8 mouse cellular contexts compared by ENCODE assay signal in the genomic region with DNA sequence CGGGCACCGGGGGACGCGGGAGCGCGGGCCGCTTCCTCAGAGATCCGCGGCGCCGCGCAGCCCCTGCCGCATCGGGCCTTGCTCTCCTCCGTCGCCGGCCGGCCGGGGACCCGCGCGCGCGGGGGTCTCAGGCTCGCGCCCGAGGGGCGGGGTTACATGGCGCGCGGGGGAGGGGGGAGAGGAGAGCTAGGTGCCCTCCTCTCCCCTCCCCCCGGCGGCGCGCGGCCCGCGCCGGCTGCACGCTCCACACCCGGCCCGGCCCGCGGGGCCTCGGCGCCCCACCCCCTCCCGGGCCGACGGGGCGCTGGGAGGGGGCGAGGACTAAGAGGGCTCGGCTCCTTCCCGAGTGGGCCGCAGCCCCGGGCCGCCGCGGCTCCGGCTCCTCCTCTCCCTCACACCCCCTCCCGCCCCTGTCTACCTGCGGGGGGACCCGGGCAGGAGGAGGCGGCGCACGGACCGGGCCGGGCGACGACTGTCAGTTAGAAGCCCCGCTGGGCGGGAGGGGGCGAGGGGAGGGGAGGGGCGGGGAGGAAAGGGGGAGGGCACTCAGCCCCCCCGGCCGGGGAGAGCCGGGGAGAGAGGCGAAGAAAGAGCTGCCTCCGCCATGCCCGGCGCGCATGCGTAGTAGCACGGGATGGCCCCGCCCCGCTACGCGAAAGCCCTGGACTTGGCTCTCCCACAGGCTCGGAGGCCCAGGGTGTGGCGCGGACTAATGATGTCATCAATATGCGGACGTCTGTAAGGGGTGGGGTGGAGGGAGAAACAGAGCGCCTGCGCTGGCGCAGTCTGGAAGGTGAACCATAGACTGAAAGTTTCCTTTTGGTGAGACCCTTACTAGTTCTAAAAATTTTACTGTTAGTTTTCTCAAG. TPM values are rescaled to one million over a fixed set of nuclear protein-coding genes. Genes with fewer than 3 reads are reported as not detected.
DNase-seq lines count a peak whose midpoint lies in the region; ATAC-seq and TF ChIP-seq lines count a peak whose summit lies in the region.

A gene (minus strand): TSS at position 73 of the 869 bp plus-strand sequence.

- peak within 1 kb of the TSS; percentile 98 for H3K27ac ChIP-seq in hindbrain, embryonic 13.5 days

- peak; percentile 72 for ATAC-seq in Patski
- ATAC-seq in hindbrain, embryonic 13.5 days (ENCODE audit: low FRiP score): peak; percentile 95

- H3K4me3 ChIP-seq in hindbrain, embryonic 13.5 days: peak within 1 kb of the TSS; percentile 97

- H3K36me3 ChIP-seq in hindbrain, embryonic 13.5 days: peaks cover 23% of the 10 kb centered on the region

- peak within 1 kb of the TSS; percentile 91 for H3K9ac ChIP-seq in hindbrain, embryonic 13.5 days

- CTCF ChIA-PET in Patski (lab: Charles Lee): interaction anchor here (1.3 to 1.4 kb wide), 2 partner anchors 10 to 65 kb away, joined by 4 read pairs; no protein-coding TSS in a partner anchor

- no peaks in the 10 kb centered on the region for H3K27me3 ChIP-seq in Patski
- H3K27me3 ChIP-seq in hindbrain, embryonic 13.5 days: no peaks in the 10 kb centered on the region

- H3K4me1 ChIP-seq in hindbrain, embryonic 13.5 days (replicated peaks): peaks cover 47% of the 10 kb centered on the region

- DNase-seq in Patski (ENCODE audit: low read depth, low spot score): peak; percentile 88
- peak; percentile 99 for DNase-seq in cerebellum, postnatal 14 days
- DNase-seq in frontal cortex, postnatal 14 days (ENCODE audit: low spot score in 2 of 2): peak; percentile 96 to 98
- peak; percentile 98 to 99 for DNase-seq in layer of hippocampus, postnatal 25 days (ENCODE audit: extremely low spot score in 1 of 2, low spot score in 1 of 2)
- DNase-seq in lung, postnatal 25 days (ENCODE audit: low spot score): peak; percentile 99
- peak; percentile 99 for DNase-seq in retina, embryonic 14.5 days (ENCODE audit: low spot score)
- peak; percentile 99 for DNase-seq in thymus, postnatal 4 days

- POLR2A ChIA-PET in Patski (lab: Charles Lee): no interaction called here

- no peak for TF ChIP-seq CTCF in Patski (IDR thresholded peaks at IDR 0.05)

- H3K4me2 ChIP-seq in hindbrain, embryonic 13.5 days: peak within 1 kb of the TSS; percentile 91

- H3K9me3 ChIP-seq in hindbrain, embryonic 13.5 days: no peaks in the 10 kb centered on the region

- in situ Hi-C loops in Patski (cut with MboI; ENCODE audit: low pct_unique_long_range_greater_than_20kb): no loop called here

- under 1% methylated on average over 41 of the region's 95 CpGs for WGBS in hindbrain, embryonic 13.5 days

RNA-seq across cellular contexts. Expression of the gene that starts here (rescaled TPM):
- polyA plus RNA-seq in Patski (2021): 27.8 TPM
- polyA plus RNA-seq in hindbrain, embryonic 13.5 days (2015; fragmentation: Nextera tagmentation; extraction: Ambion mirVana): 7.5 and 7.8 TPM in 2 replicates
- 10 to 100 TPM; 32.9 to 35.0 TPM for total RNA-seq in layer of hippocampus, postnatal 25 days (2021)

Comparison
In these comparisons a context has a peak if more than half of its experiments do, and no peak if none do; other contexts are left out.
1. Peak in every context shown above with its lines: DNase-seq, ATAC-seq, H3K4me3 ChIP-seq and H3K27ac ChIP-seq.